Mouse (Mus musculus) embryo, embryonic 11.5 days (tissue): ENCODE measurements at regions not wholly inside any gene's neighbourhood (a gene's known extent, or its start where the extent isn't known, plus 50 kb on each side); places are given as distances from the start of the nearest gene placed in this dataset.

Experiments used
- DNase-seq: peaks from one replicate; pipeline ENCODE4 v3.0.0-alpha.2; 2012; ENCODE audit warnings: low read depth, low spot score

DNA sequence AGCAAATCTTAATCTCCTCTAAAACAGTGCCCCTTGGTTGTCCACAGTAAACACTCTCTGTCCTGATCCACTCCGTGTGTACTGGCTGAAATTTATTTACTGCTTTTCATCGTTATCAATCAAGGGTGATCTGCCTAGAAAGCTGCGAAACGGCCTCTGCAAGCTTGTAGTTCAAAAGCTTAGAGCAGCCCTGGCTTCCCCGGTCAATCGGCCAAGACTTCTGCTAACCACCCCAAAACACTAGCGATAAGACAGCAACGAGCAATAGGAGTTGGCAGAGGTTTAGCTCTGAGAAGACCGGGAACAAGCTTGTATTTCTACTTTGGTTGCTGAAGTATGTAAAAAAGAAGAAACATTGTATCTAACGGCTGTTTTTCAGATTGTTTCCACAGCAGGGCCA lies 201.8 kb downstream of the Sptssa start:
- no peak for DNase-seq

DNA sequence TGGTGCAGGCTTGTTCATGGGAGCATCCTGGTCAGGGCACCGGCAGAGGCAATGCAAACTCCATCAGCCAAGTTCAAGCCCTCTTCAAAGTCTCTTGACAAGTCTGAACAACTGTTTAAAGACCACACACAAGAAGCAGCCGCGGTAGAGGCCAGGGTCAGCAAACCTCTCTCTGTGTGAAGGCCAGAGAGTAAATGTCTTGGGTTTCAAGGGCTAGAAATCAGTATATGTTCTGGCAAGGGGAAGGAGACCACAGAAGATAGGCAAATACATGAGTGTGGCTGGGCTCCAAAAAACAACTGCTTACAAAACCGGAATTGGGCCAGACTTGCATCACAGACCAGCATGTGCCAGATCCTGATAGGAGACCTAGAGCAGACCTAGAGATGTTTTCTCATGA lies 203.0 kb downstream of the Sptssa start:
- no peak for DNase-seq

DNA sequence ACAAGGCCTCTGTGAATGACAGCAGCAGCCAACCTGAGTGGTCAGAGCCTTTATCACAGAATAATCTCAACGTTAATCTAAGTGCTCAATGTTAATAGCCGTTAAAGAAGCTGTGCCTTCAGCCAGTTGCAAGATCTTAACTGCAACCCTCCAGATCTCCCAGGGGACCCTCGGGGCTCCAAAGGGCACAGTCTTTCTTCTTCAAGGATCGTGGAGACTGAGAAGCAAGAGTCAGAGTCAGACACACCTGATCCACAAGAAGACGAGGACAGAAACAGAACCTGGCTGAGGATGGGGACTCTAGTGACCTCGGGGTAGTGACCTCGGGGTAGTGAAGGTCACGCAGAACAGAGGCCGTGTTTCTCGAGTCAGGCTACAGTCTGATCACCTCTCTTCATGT lies 206.0 kb downstream of the Sptssa start:
- DNase-seq: no peak

DNA sequence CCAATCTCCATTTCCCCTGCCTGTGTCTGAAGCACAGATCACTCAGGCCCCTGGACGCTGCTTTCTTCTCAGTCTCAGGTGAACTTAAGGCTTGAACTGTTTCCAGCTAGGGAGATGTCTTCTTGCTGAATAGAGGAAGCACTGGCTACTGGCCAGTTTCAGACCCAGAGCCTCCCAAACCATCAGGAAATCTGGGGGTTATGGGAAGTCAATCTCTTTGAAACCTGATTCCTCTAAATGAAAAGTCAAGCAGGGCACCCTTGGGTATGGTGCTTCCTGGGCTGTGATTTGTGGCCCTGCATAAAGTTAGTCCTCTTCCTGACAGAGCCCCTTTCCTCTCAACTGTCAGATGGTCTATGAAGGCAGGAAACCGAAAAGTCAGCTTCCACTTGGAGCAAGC lies 208.2 kb downstream of the Sptssa start:
- no peak for DNase-seq

DNA sequence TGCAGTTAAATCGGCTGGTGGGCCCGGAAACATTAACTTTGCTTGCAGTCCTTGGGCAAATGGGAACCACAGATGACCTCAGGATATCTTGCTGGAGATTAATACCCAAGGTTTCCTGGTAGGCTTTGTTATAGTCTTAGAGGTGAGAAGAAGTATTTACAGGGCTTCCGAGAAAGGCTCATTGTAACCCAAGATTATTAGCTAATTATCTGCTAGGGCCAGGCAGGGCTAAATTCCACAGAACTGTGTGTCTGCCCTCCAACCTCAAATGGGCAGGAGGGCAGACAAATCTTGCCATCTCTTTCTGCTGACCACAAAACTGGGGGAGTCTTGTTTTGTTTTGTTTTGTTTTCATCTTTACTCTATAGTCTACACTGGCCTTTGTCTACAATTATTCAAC lies 209.0 kb downstream of the Sptssa start:
- DNase-seq: no peak

DNA sequence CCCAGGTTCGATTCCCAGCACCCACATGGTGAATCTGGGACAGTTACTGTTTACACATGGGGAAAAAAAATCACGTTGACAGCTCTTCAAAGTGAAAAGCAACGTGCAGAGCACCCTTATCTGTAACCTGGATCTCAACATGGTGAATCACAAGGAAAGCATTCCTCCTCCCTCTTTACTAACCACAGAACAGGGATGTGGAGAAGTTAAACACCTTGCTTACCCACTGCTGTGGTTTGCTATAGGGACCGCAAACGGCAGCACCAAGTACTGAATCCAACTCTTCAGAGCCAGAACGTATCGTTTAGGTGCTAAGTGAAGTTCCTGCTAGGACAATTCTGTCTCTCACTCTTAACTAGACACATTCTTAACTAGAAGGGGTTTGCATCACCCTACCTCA lies 210.0 kb downstream of the Sptssa start:
- no peak for DNase-seq

DNA sequence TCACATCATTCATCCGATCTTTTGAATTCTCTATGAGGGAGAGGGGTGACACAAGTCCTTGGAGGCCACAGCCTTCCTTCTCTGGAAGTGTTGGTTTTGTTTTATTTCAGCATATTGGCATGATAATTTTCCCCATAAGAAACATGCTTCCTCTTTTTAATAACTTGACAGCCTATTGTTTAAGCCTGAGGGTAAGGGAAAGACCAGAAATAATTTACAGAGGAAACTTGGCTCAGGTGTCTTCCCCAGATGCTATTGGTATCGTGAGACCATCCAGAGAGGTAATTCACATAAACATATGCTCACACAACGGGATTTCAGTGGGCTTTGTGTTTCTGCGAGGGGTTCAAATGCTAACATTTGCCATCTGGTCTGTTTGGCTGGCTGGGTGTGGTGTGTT lies 212.0 kb downstream of the Sptssa start:
- DNase-seq: no peak

DNA sequence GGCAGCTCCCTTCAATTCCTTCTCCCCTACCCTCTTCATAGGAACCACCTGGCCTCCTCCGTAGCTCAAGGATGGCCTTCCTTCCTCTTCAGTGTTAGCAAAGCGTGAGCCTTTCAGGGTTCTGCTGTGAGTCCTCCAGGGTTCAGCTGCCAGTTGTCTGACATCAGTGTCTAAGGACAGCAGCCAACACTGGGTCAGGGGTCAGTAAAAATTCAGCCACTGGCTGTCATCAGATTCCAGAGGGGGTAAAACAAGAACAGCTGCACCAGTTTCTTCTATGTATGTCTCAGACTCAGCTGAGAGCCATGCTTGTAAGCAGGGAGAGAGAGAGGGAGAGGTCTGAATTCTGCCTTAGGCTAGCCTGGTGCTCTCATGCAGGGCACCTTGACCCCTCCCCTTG lies 213.1 kb downstream of the Sptssa start:
- no peak for DNase-seq

DNA sequence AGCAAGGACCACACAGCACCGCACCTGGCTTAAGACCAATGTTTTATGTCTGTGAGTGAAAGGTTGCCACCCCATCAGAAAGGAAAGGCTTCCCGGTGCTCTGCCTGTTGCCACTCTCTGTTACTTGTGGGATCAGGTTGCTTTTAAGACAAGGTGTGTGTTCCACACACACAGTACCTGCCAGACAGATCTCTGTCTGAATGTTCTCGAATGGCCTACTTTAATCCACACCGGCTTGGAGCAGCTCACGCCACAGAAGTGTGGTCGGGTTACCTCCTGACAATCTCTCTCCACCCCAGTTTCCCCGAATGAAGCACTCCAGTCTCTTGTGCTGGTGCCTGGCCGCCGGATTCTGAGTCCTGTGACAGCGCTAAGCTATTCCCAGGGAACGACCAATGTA lies 214.0 kb downstream of the Sptssa start:
- no peak for DNase-seq

DNA sequence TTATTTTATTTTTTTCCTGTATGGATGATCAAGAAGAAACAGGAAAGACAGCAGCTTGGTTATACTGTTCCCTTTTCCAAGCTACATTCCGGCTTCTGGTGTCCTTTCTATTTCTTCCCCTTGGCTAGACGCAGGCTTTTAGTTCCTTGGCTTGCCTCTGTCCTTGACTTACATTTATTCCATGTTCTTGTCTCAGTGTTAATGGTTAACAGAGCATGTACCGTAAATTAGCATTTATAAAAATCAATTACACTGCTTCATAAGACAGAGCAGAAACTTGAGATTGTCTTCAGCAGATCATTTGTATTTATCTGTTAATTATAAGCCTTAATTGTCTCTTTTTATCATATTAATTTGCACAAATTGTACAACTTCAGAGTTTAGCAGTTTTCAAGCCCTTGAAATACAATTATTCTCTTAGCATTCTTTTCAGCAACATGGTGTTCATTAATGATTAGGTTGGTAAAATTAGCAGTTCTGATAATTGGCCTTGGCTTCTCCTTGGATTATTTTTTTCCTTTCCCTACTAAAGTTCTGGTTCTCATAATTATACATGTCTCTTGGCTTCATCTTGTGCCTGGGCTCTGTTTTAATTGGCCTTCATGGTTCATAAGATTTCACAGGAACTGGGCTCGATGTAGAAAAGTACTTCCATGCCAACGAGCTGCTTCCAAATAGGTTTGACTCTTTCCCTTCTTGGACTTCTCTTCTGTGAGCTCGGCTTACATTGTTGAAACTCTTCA lies 215.4 kb downstream of the Sptssa start:
- no peak for DNase-seq

DNA sequence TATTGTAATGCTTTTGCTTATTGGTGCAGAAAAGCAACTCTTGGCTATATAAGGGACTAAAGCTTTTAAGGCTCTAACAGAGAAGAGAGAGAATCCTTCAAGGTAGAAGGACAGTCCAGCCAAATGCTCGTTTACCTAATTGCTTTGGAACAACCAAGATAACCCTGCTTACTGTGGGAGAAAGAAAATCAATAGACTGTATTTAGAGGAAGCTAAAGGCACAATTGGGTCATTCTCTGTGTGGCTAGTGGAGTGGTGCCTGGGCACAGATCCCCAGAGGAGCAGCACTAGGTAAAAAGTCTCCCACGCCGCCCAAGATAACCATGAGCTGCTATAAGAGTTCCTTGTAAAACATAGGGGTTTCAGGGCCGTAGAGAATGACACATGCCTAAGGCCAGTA lies 217.6 kb downstream of the Sptssa start:
- DNase-seq: no peak

DNA sequence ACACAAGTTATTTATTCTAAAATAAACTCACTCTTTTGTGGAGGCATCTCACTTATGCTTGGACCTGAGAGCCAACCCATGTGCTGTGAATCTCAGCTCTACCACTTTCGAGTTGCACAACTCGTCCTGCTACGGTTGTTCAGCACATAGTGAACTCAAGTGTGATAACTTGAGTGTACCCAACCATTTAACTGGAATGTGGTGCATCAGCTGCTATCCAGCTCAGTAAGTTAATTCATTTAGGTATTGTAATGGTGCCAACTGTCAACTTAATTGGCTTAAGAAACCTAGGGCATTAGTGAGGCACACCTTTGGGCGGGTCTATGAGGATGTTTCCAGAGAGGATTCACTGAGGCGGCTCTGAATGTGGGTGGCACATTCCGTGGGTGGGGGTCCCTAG lies 221.6 kb upstream of the Egln3 start:
- no peak for DNase-seq

DNA sequence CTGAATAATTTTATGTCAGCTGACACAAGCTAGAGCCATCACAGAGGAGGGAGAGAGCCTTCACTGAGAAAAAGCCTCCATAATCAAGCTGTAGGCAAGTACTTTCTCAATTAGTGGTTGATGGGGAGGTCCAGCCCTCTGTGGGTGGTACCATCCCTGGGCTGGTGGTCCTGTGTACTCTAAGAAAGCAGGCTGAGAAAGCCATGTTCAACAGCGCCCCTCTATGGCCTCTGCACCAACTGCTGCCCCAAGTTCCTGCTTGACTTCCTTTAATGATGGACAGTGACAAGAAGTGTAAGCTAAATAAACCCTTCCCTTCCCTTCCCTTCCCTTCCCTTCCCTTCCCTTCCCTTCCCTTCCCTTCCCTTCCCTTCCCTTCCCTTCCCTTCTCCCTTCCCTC lies 211.2 kb upstream of the Egln3 start:
- DNase-seq: no peak

DNA sequence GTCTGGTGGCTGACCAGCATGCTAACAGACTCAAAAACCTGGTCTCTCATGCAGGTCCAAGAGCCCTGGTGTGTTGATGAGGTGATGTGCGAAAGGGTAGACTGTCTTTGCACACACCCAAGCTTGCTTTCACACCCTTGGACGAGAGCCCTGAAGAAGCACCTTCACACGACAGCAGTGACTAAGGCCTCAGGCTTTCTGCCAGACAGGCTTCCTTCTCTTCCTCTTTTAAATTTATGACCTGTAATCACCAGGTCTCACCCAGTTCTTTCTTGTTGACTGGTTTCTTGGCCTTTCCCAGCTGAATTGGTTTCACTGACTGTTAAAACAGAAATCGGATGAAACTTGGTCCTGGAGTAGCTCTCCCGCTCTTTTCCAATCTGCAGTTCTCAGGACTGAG lies 210.5 kb upstream of the Egln3 start:
- no peak for DNase-seq

DNA sequence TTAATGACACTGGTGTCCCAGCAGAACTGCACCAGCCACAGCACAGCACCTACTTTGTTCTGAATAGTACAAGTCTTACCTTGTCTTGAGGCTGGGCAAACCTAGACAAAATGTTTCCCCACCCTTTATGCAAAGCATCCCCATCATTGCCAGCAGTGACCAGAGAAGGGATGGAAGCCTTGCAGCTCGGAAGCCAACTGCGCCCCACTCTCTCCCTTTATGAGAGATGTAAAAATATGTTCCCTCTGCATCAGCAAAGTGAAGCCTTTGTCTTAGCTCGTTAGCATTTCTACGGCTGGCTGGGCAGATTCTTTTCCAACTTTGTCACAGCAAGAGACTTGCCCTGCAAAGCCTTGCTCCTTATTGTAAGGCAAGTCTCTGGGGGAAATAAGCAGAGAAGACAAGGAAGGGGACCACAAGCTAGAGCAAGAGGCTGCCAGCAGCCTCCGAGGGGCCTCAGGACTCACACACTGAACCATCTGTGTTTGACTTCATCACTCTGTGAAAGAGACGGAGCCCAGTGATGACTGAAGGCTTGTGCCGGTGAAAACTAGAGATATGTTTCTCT lies 206.5 kb upstream of the Egln3 start:
- DNase-seq: no peak

DNA sequence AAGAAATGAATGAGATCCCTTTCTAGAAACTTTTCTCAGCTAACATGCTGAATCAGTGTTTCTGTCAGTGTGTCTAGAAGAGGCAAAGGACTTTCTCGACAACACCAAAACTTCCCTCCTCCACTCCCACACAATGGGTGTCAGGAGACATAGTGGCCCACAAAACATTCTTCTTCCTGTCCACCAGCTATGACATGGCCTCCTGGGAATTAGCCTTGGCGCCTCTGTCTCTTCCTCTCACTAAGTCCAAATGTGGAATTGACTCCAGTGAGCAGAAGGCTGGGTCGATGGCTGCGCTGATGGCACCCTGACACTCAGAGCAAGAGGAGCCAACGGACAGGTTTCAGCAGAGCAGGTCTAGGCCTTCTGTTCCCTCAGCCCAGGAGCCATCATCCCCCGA lies 205.2 kb upstream of the Egln3 start:
- DNase-seq: no peak

DNA sequence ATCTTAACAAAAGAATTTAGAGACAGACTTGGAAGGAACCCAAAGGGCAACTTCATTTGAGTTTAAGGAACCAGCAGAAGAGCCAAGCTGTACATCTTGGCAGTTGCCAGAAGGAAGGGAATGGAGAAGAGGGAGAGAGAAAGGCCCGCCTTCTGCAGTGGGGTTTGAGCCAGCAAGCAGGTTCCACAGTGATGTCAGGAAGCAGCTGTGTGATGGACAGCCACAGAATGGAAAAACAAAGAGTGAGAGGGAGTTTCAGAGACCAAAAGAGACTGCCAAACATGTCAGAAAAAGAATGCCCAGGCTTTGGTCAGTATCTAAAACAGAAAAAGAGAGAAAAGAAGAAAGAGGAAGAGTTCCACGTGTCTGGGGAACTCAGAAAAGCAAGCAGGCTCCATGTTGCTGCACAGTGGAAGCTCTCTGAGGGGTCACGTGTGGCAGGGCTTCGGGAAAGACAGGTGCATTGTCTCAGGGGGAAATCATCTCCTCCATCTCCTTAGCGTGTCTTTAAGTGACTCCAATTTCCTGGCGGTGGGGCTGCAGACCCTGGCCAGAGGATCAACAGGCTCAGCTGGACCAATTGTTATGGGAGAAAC lies 203.7 kb upstream of the Egln3 start:
- no peak for DNase-seq

DNA sequence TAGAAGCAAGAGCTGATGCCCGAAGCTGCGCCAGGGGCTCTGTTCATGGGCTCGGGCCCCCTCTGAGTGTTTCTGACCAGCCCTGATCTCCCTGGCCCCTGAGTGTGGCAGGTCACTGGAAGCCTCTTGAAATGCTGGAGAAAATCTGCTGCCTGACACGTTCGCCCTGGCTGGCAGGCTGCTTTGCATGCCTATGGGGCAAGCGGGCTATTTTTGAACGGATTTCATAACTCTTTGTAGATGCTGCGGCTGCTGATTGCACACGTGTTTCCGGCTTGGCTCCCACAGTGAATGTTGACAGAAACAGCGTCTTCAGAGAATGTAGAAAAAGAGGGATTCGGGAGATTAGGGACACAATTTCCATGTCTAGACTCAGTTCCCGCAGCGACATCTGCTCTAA lies 201.4 kb upstream of the Egln3 start:
- DNase-seq: no peak

DNA sequence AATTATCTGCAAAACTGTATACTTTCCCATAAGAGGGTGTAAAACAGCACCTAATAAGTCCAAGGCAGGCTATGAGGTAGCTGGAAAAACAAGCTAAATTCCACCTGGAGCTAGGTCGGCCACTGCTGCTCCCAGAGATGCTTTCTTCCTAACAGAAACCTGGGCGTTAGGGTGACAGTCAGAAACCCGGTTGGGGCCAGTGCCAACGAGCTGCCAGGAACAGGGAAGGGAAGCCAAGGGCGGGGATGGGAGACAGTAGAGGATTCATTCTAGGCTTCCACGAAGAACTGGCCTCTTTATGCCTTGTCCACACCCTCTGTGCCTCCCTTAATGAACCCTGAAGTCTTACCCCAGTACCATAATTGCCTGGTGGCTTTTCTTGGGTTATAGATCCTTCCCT lies 198.9 kb upstream of the Egln3 start:
- DNase-seq: no peak

DNA sequence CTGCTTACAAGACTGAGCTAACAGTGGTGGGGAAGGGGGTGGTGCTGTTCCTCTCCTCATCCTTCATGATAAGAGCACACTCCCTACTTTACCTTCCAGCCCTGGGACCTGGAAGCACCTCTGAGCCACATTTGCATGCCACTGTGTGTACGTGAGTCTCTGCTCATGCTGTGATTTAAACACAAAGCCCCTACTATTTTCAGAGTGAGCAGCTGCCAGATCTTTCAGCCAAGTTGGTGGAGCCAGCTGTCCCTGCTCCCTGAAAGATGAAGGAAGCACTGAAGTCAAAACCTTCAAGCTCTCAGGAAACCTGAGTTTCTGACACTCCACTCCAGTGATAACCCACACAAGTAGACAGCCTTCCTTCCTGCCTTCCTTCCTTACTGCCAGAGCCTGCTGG lies 198.0 kb upstream of the Egln3 start:
- no peak for DNase-seq

DNA sequence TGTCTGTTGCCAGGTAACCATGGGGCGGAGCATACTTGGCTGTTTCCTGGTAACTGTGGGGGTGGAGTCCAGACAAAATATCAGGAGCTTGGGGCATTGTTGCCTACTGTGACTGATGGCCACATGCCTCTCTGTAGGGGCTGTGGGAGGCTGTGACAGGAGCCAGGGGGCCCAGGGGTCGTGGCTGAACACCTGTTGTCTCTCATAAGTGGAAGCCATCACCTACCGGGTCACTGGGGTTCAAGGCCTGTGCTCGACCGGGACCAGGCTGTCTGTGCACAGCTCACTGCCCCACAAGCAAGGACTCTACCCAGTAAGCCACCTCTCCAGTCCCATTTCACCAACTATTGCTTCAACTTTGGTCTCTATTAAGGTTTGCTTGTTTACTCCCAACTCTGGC lies 196.4 kb upstream of the Egln3 start:
- no peak for DNase-seq

DNA sequence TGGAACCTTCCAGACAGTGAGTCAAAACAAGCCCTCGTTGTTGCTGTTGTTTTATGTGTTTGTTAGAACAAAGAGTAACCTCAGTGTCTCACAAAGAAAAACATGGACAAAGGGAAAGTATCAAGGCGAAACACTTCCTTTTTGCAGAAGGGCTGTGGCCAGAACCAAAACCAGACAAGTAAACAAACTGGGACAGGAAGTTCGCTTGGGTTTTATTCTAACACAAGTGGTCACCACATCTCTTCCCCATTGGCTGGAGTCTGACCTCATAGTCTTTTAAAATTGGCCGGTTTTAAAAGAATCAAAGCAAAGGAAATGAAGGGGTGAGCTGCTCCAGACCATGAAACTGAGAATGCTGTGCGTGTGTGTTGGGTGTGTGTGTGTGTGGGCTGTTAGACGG lies 194.4 kb upstream of the Egln3 start:
- DNase-seq: no peak

DNA sequence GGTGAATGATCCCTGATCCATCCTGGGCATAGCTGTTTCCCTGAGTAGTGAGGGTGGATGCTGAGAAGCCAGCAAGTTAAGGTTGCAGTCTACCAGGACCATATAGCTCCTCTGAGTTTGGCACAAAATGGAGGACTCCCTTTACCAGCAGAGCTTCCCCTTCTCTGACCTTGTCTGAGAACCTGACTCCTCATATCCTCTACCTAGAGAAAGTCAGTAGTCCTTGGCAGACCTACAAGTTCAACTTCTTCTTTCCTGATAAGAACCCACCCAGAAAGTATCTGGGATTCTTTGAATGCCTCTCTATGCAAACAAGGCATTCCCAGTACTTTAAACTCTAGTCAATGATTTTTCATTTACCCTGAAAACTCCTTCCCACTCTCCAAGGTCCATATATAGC lies 193.3 kb upstream of the Egln3 start:
- DNase-seq: no peak

DNA sequence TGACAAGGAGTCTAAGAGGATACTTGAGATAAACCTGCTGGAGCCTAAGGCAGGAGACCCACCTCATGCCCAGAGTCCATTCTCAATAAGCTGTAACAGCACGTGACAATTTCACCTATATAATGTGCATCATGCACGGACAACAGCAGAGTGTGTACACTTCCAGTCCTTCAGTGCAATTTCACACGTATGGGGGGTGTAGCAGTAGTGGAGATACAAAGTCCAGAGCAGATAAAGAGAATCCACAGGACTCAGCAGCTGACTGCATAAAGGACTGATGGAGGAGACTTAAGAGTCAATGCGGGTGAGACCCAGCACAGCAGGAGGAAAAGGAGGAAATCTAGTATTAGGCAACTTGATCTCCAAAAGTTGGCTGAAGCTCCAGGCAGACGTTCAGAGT lies 192.7 kb upstream of the Egln3 start:
- DNase-seq: no peak
